In genomic region chr7:80404101-80404894, GRCm38 (mm10) we compare ENCODE assay signal across 10 mouse cellular contexts. TPM values are rescaled to one million over a fixed set of nuclear protein-coding genes. Genes with fewer than 3 reads are reported as not detected.
DNase-seq lines count a peak whose midpoint lies in the region; ATAC-seq and TF ChIP-seq lines count a peak whose summit lies in the region.
"Had no signal": no experiment of that assay in that cellular context is flagged by ENCODE, and none has a peak within 500 bp of the region (broad histone marks: within the 10 kb centered on the region; RNA-seq: fewer than 3 reads in every experiment).

No protein-coding gene starts in this region.

- H3K27me3 ChIP-seq in heart, adult 2 months (ENCODE audit: control insufficient read depth, insufficient read depth, low read length): no peaks in the 10 kb centered on the region
- H3K27me3 ChIP-seq in megakaryocyte, embryonic 14.5 days (replicated peaks): peaks cover 37% of the 10 kb centered on the region

- peak overlapping the region; percentile 98 for H3K27ac ChIP-seq in heart, adult 2 months
- H3K27ac ChIP-seq: hindbrain, embryonic 13.5 days had no signal

- H3K4me3 ChIP-seq in heart, adult 2 months: no peak overlapping the region
- peak overlapping the region; percentile 98 for H3K4me3 ChIP-seq in megakaryocyte, embryonic 14.5 days (replicated peaks)
- H3K4me3 ChIP-seq: hindbrain, embryonic 13.5 days had no signal

- peaks cover 21% of the 10 kb centered on the region for H3K4me1 ChIP-seq in heart, adult 2 months (ENCODE audit: control insufficient read depth, insufficient read depth, low read length)
- H3K4me1 ChIP-seq in megakaryocyte, embryonic 14.5 days: peaks cover 73% of the 10 kb centered on the region

- no peak for TF ChIP-seq EP300 in heart, adult 2 months (IDR thresholded peaks at IDR 0.05; ENCODE audit: insufficient read depth, low read depth, low read length)

- peak in 1 of 2 experiments; percentile 57 for DNase-seq in heart, adult 2 months
- DNase-seq in heart, postnatal 14 days: no peak
- peak; percentile 86 for DNase-seq in CD4-positive helper T cell, adult 2 months (ENCODE audit: low read depth, low spot score)
- DNase-seq in heart, adult 8-10 months (ENCODE audit: low spot score): peak; percentile 56
- DNase-seq in right cerebral cortex, postnatal 4 days: no peak
- DNase-seq in left cerebral cortex, postnatal 14 days (ENCODE audit: low spot score in 2 of 2): no peak
- DNase-seq: liver, embryonic 13.5 days had no signal

- no peak overlapping the region for H3K9ac ChIP-seq in heart, adult 2 months (ENCODE audit: low read depth, low read length)
- H3K9ac ChIP-seq: hindbrain, embryonic 13.5 days had no signal

- no peaks in the 10 kb centered on the region for H3K9me3 ChIP-seq in megakaryocyte, embryonic 14.5 days
- H3K9me3 ChIP-seq: hindbrain, embryonic 13.5 days; liver, embryonic 13.5 days had no signal

- no peak for TF ChIP-seq CTCF in heart, adult 2 months (IDR thresholded peaks at IDR 0.05)

- no peak for ATAC-seq in erythroid progenitor cell, adult 5-6 weeks (replicated peaks; ENCODE audit: low FRiP score, poor library complexity, severe bottlenecking)

- no peak for TF ChIP-seq POLR2A in heart, adult 2 months (IDR thresholded peaks at IDR 0.05; ENCODE audit: insufficient read depth, low read depth, low read length)

- H3K36me3 ChIP-seq in heart, adult 2 months (ENCODE audit: control insufficient read depth, insufficient read depth, low read length): no peaks in the 10 kb centered on the region; the same call in 1 of the 2 replicates
- peaks cover 12% of the 10 kb centered on the region for H3K36me3 ChIP-seq in megakaryocyte, embryonic 14.5 days (replicated peaks; ENCODE audit: low read length)
- H3K36me3 ChIP-seq: hindbrain, embryonic 13.5 days; liver, embryonic 13.5 days had no signal

- H3K79me2 ChIP-seq in heart, adult 2 months (replicated peaks; ENCODE audit: control insufficient read depth, insufficient read depth, low read length): peaks cover 3% of the 10 kb centered on the region; the same call in 1 of the 2 replicates

- intact Hi-C loops in heart, adult 2 months (cut with DNase I): no loop called here
- intact Hi-C loops in heart, postnatal 14 days (cut with DNase I): no loop called here
- intact Hi-C loops in left cerebral cortex, postnatal 14 days (cut with DNase I): no loop called here

- WGBS in heart, adult 2 months: 51% methylated on average over 7 of the region's 7 CpGs

RNA-seq across cellular contexts. Expression of gene Furin, which starts 0.9 kb away (rescaled TPM):
- total RNA-seq in heart, adult 2 months (2021): 100 to 1,000 TPM; 108 to 129 TPM
- 64.9 and 79.4 TPM in 2 replicates for polyA plus RNA-seq in heart, adult 2 months (2012; rRNA removed)
- total RNA-seq in heart, postnatal 14 days (2021): 100 to 1,000 TPM; 115 to 127 TPM
- 100 to 1,000 TPM in 2 of 4 experiments, 10 to 100 TPM in 2; 91.9 to 122 (median 99.2) TPM for total RNA-seq in heart, adult 8-10 months (2022)
- 72.7 and 125 TPM in 2 replicates for polyA plus RNA-seq in megakaryocyte, embryonic 14.5 days (2012; ENCODE audit: insufficient read depth, low replicate concordance)
- 22.7 and 51.1 TPM in 2 replicates for total RNA-seq in erythroid progenitor cell, adult 5-6 weeks (2015; ENCODE audit: low replicate concordance)
- total RNA-seq in erythroid progenitor cell, adult 5-6 weeks (2017; ENCODE audit: low replicate concordance): 24.6 and 28.2 TPM in 2 replicates
- 10 to 100 TPM; 38.8 to 46.2 TPM for total RNA-seq in left cerebral cortex, postnatal 14 days (2021)

RNA-seq across cellular contexts. Expression of gene Fes, which starts 16.6 kb away (rescaled TPM):
- 1 to 10 TPM; 8.9 to 9.8 TPM for total RNA-seq in heart, adult 2 months (2021)
- polyA plus RNA-seq in heart, adult 2 months (2012; rRNA removed): 15.4 and 17.3 TPM in 2 replicates
- total RNA-seq in heart, postnatal 14 days (2021): 10 to 100 TPM; 16.7 to 18.2 TPM
- total RNA-seq in heart, adult 8-10 months (2022): 10 to 100 TPM in 2 of 4 experiments, 1 to 10 TPM in 2; 6.4 to 13.5 (median 9.1) TPM
- 42.2 and 53.1 TPM in 2 replicates for polyA plus RNA-seq in megakaryocyte, embryonic 14.5 days (2012; ENCODE audit: insufficient read depth, low replicate concordance)
- 31.0 and 53.2 TPM in 2 replicates for total RNA-seq in erythroid progenitor cell, adult 5-6 weeks (2015; ENCODE audit: low replicate concordance)
- 9.1 and 17.2 TPM in 2 replicates for total RNA-seq in erythroid progenitor cell, adult 5-6 weeks (2017; ENCODE audit: low replicate concordance)
- 1 to 10 TPM; 5.6 to 6.7 TPM for total RNA-seq in left cerebral cortex, postnatal 14 days (2021)

RNA-seq across cellular contexts. Expression of gene Man2a2, which starts 33.1 kb away (rescaled TPM):
- 10 to 100 TPM; 55.7 to 58.7 TPM for total RNA-seq in heart, adult 2 months (2021)
- 75.8 and 82.4 TPM in 2 replicates for polyA plus RNA-seq in heart, adult 2 months (2012; rRNA removed)
- 10 to 100 TPM; 68.8 to 69.3 TPM for total RNA-seq in heart, postnatal 14 days (2021)
- total RNA-seq in heart, adult 8-10 months (2022): 10 to 100 TPM; 61.2 to 66.5 (median 62.8) TPM
- 36.1 and 38.2 TPM in 2 replicates for polyA plus RNA-seq in megakaryocyte, embryonic 14.5 days (2012; ENCODE audit: insufficient read depth, low replicate concordance)
- total RNA-seq in erythroid progenitor cell, adult 5-6 weeks (2015; ENCODE audit: low replicate concordance): 6.5 and 13.0 TPM in 2 replicates
- total RNA-seq in erythroid progenitor cell, adult 5-6 weeks (2017; ENCODE audit: low replicate concordance): 5.1 and 7.8 TPM in 2 replicates
- 100 to 1,000 TPM; 114 to 118 TPM for total RNA-seq in left cerebral cortex, postnatal 14 days (2021)

Comparison
In these comparisons a context has a peak if more than half of its experiments do, and no peak if none do; other contexts are left out.
1. DNase-seq: peak in CD4-positive helper T cell, adult 2 months (single experiment) and heart, adult 8-10 months (single experiment); none in heart, postnatal 14 days (0 of 2), right cerebral cortex, postnatal 4 days (single experiment) and left cerebral cortex, postnatal 14 days (0 of 2).
2. RNA of gene Man2a2, which starts 33.1 kb away (total RNA-seq): 114 to 118 TPM in left cerebral cortex, postnatal 14 days, 68.8 to 69.3 TPM in heart, postnatal 14 days, 61.2 to 66.5 TPM in heart, adult 8-10 months and 55.7 to 58.7 TPM in heart, adult 2 months; 5.1 to 13.0 TPM in erythroid progenitor cell, adult 5-6 weeks; every median in the first group is over 4 times any median in the second.